Mouse (Mus musculus) C2C12 (cell line): Measurements from ENCODE around the gene Dstn. TPM values are rescaled to one million over a fixed set of nuclear protein-coding genes. Genes with fewer than 3 reads are reported as not detected.

Source experiments
- H3K27me3 ChIP-seq: one replicate; pipeline ENCODE4 v1.6.1; 2011; ENCODE audit not compliant: control insufficient read depth, insufficient read depth, insufficient read length
- H3K36me3 ChIP-seq: one replicate; pipeline ENCODE4 v1.6.1; 2011; ENCODE audit not compliant: control insufficient read depth, insufficient read depth
- H3K4me3 ChIP-seq: one replicate; pipeline ENCODE4 v1.5.1; 2011; ENCODE audit warnings: mild to moderate bottlenecking, control low read depth; ENCODE audit not compliant: poor library complexity, insufficient read depth, severe bottlenecking
- H3K79me2 ChIP-seq: one replicate; pipeline ENCODE4 v1.6.1; 2011; ENCODE audit not compliant: control insufficient read depth, insufficient read depth
- H3K79me3 ChIP-seq: one replicate; pipeline ENCODE4 v1.6.1; 2011; ENCODE audit warnings: low read depth, control low read depth
- H3ac ChIP-seq: one replicate; pipeline ENCODE3; 2011; ENCODE audit warnings: low read depth; ENCODE audit not compliant: control insufficient read depth, insufficient read length
- CEBPB ChIP-seq: IDR thresholded peaks from one replicate; pipeline ENCODE4 v1.6.1; 2011; ENCODE audit warnings: low read depth, mild to moderate bottlenecking, control low read depth, moderate library complexity
- CTCF ChIP-seq: IDR thresholded peaks from one replicate; pipeline ENCODE4 v1.5.1; 2011; ENCODE audit not compliant: control insufficient read depth, insufficient read depth, insufficient read length
- FOSL1 ChIP-seq: IDR thresholded peaks from one replicate; pipeline ENCODE4 v1.8.0; 2011; ENCODE audit warnings: mild to moderate bottlenecking, low read length; ENCODE audit not compliant: poor library complexity, insufficient read depth, severe bottlenecking
- MAX ChIP-seq: IDR thresholded peaks from one replicate; pipeline ENCODE4 v1.6.1; 2011; ENCODE audit warnings: mild to moderate bottlenecking, control low read depth
- MYOD1 ChIP-seq: IDR thresholded peaks from one replicate; pipeline ENCODE4 v1.6.1; 2011; ENCODE audit warnings: low read depth; ENCODE audit not compliant: control insufficient read depth, insufficient read length
- MYOG ChIP-seq: IDR thresholded peaks from one replicate; pipeline ENCODE4 v1.6.1; 2011; ENCODE audit not compliant: control insufficient read depth, insufficient read length; ENCODE audit errors: extremely low read depth
- USF1 ChIP-seq: IDR thresholded peaks from one replicate; pipeline ENCODE4 v1.6.1; 2011; ENCODE audit warnings: low read depth, mild to moderate bottlenecking, control low read depth, moderate library complexity
- polyA plus RNA-seq: library from polyadenylated mRNA; unstranded; fragments of >200 nt; fragmentation: generic; extraction: Trizol; gene quantifications from one replicate; pipeline ENCODE4 v1.2.1, GENCODE M21; 2012; ENCODE audit warnings: missing spikeins

The Dstn gene
- polyA plus RNA-seq, 1 experiment, result 287 TPM

DNA sequence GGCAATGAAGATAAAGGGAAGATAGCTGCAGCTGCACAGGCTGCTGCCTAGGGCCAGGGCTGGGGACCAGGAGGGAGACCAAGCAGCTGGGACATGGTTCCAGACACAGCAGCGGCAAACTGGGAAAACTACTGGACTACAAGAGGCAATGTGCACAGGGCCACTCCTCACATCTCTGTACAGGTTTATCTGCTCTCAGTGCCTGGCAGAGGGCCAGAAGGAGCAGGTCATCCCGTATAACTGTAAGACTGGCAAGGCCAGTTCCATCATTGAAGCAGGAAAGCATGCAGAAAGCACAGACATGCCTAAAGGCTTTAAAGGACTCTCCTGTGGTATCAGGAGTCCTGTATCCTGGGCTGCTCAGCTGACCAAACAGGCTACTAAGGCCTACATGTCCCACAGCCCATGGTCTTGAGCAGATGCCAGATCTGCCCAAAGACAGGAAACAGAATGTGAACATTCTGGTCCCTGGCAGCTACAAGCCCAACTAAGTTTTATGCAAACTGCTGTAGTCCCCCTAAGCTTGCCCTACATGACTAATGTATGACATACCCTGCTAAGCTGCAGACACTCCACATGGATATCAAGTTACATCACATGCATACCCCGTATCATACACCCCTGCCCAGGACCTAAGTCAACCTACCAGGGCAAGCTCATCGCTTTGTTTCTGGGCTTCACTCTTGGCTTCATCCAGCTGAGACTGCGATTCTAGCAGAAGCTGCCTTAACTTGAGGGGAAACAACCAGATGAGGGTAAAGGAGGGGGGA lies 36.6 kb downstream of the Dstn start:
- no peaks in the 10 kb centered on the region for H3K79me2 ChIP-seq
- H3ac ChIP-seq, result no peak overlapping the region
- TF ChIP-seq MYOG, result no peak
- TF ChIP-seq FOSL1, result no peak
- TF ChIP-seq USF1, result no peak
- no peak for TF ChIP-seq MYOD1
- no peak for TF ChIP-seq CTCF
- TF ChIP-seq CEBPB, result no peak
- TF ChIP-seq MAX, result no peak
- no peak overlapping the region for H3K4me3 ChIP-seq
- no peaks in the 10 kb centered on the region for H3K27me3 ChIP-seq
- peaks cover 99% of the 10 kb centered on the region for H3K36me3 ChIP-seq
- H3K79me3 ChIP-seq, result no peaks in the 10 kb centered on the region

DNA sequence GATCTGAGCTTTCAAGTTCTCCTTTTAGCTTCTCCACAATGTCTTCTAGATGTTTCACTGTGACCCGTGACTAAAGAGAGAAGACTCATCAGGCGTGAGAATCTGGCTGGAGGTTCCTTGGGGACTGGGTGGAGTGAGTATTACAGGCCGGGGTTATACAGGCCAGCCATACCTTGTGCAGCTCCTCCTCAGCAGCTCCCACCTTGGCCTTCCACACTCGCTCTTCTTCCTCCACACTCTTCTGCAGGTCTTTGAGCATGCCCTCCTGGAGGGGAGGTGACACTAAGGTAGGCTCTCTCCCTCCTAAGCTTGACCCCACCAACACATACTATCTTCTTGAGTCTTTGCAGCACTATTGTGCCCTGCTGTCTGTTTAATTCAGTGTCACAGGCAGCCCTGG lies 38.8 kb downstream of the Dstn start:
- Histone ChIP-seq H3K79me3 (no peaks in the 10 kb centered on the region), H3K79me2 (no peaks in the 10 kb centered on the region), H3K36me3 (peaks cover 98% of the 10 kb centered on the region), H3K27me3 (no peaks in the 10 kb centered on the region), H3K4me3 (no peak overlapping the region), H3ac (no peak overlapping the region)
- TF ChIP-seq CTCF (no peak), USF1 (no peak), FOSL1 (no peak), CEBPB (no peak), MAX (no peak), MYOG (no peak), MYOD1 (no peak)

DNA sequence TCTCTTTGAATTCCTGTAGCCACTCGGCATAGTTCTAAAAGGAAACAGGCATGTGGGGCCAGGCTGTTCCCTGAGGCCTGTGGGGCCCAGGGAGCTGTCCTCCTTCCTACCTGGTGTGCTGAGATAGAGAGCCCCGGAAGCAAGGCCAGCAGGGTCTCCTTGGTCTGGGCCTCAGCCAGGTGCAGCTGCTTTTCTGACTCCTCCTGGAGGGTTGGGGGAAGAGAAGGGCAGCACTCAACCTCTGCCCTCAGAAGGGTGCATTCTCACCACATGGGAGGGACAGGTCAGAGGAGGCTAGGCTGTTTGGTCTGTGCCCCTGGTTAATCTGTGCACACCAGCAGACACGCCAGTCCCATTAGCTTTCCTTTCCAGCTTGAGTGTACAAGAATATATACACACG lies 39.9 kb downstream of the Dstn start:
- Histone ChIP-seq H3K27me3 (no peaks in the 10 kb centered on the region), H3K79me3 (no peaks in the 10 kb centered on the region), H3K4me3 (no peak overlapping the region), H3K79me2 (no peaks in the 10 kb centered on the region), H3ac (no peak overlapping the region), H3K36me3 (peaks cover 95% of the 10 kb centered on the region)
- no peak for TF ChIP-seq MAX
- no peak for TF ChIP-seq FOSL1
- TF ChIP-seq CEBPB, result no peak
- TF ChIP-seq USF1, result no peak
- no peak for TF ChIP-seq MYOG
- no peak for TF ChIP-seq MYOD1
- TF ChIP-seq CTCF, result no peak

DNA sequence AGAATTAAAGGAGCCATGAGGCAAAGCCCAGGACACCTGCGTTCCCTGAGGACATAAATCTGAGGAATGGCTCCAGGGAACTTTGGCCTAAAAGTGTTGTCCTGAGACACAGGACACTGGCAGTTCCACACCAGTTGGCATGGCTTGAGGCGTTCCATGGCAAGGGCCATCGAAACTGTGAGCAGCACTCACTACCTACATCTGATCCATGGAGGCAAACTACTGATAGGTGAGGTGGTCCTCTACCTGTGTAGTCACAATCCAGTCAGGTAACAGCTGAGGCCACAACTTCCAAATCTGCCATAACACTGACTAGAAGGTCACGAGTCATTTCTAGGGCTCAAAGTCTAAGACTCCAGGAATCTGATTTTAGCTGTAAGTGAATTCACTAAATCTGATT lies 40.6 kb downstream of the Dstn start:
- Histone ChIP-seq H3K36me3 (peaks cover 95% of the 10 kb centered on the region), H3K79me2 (no peaks in the 10 kb centered on the region), H3K79me3 (no peaks in the 10 kb centered on the region), H3K4me3 (no peak overlapping the region), H3ac (no peak overlapping the region), H3K27me3 (no peaks in the 10 kb centered on the region)
- TF ChIP-seq CTCF (no peak), CEBPB (no peak), MYOG (no peak), MAX (no peak), USF1 (no peak), FOSL1 (no peak), MYOD1 (no peak)

DNA sequence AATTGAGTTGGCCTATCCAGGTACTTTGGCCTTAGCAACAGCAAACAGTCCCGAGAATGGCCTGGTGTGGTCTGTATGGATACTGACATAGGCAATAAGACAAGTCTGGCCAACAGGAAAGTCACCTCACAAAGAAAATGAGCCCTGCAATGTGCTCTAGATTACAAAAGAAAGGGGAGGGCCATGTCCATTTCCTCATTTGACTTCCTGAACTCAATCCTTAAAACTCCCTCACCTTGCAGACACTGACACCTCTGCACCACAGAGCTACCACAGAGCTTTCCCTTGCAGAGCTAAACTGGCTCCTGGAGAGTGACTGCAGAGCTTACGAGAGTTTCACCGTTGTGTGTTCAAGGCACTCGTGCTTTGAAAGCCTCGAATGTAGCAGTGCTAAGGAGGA lies 47.1 kb downstream of the Dstn start:
- Histone ChIP-seq H3K36me3 (peaks cover 94% of the 10 kb centered on the region), H3K79me2 (no peaks in the 10 kb centered on the region), H3K27me3 (no peaks in the 10 kb centered on the region), H3ac (no peak overlapping the region), H3K79me3 (no peaks in the 10 kb centered on the region), H3K4me3 (no peak overlapping the region)
- no peak for TF ChIP-seq MYOD1
- TF ChIP-seq CEBPB, result no peak
- TF ChIP-seq MYOG, result no peak
- TF ChIP-seq MAX, result no peak
- TF ChIP-seq CTCF, result no peak
- no peak for TF ChIP-seq USF1

DNA sequence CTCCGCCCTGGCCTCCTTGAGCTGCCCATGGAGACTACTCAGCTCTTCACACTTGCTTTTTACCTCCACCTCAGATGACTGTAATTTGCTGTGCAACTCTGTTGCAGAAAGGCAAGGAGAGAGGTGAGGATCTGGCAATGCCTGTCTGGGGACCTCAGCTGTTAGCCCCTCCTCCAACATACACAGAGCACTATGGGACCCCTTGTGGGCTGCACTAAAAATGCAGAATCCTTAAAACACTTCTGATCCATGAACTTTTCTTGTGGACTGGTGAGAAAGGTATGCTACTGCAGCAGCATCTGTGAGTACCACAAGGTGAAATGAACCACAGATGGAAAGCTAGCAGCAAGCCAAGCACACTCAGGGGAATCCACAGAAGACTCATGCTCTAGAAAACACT lies 48.2 kb downstream of the Dstn start:
- TF ChIP-seq MAX, result no peak
- no peak for TF ChIP-seq CEBPB
- TF ChIP-seq FOSL1, result no peak
- TF ChIP-seq MYOD1, result no peak
- no peak for TF ChIP-seq CTCF
- TF ChIP-seq USF1, result no peak
- no peak for TF ChIP-seq MYOG
- H3K79me2 ChIP-seq, result no peaks in the 10 kb centered on the region
- H3K79me3 ChIP-seq, result no peaks in the 10 kb centered on the region
- no peak overlapping the region for H3K4me3 ChIP-seq
- no peak overlapping the region for H3ac ChIP-seq
- H3K27me3 ChIP-seq, result no peaks in the 10 kb centered on the region
- peaks cover 94% of the 10 kb centered on the region for H3K36me3 ChIP-seq
